ENCODE assay signal across 12 mouse cellular contexts in the genomic region with DNA sequence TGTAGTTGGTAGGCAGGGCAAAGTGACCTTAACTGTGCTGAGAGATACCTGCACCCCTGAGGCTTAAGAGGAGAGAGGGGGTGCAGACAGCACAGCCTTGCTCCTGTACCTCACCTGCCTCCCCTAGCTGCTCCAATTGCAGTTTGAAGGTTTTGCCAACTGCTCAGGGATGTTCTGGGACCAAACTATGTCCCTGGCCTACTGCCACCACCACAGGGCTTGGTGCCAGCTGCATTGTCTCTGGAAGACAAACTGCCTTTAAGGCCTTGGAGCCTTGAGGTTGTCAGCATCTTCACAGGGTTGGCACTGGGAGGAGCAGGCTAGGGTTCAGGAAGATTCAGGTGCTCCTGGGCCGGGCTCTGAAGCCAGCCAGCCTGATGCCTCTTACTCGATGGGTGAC.
DNase-seq lines count a peak whose midpoint lies in the region; ATAC-seq and TF ChIP-seq lines count a peak whose summit lies in the region.
"Had no signal": no experiment of that assay in that cellular context is flagged by ENCODE, and none has a peak within 500 bp of the region (broad histone marks: within the 10 kb centered on the region; RNA-seq: fewer than 3 reads in every experiment).

No protein-coding gene starts in this region.

- peaks cover 5% of the 10 kb centered on the region for H3K4me1 ChIP-seq in cerebellum, adult 2 months (ENCODE audit: control insufficient read depth, insufficient read depth, low read length)
- peaks cover 9% of the 10 kb centered on the region for H3K4me1 ChIP-seq in forebrain, embryonic 10.5 days
- H3K4me1 ChIP-seq: embryonic facial prominence, embryonic 15.5 days; megakaryocyte, embryonic 14.5 days; neural tube, embryonic 12.5 days had no signal

- H3K36me3 ChIP-seq in forebrain, embryonic 10.5 days (replicated peaks), result no peaks in the 10 kb centered on the region
- H3K36me3 ChIP-seq: embryonic facial prominence, embryonic 15.5 days; heart, embryonic 13.5 days; neural tube, embryonic 12.5 days had no signal

- no peak for TF ChIP-seq POLR2A in cerebellum, adult 2 months (IDR thresholded peaks at IDR 0.05; ENCODE audit: borderline replicate concordance, insufficient read depth, low read length)

- no peak overlapping the region for H3K4me3 ChIP-seq in cerebellum, adult 2 months (replicated peaks; ENCODE audit: insufficient read depth, low read depth, low read length)
- H3K4me3 ChIP-seq in forebrain, embryonic 10.5 days, result no peak overlapping the region
- H3K4me3 ChIP-seq: embryonic facial prominence, embryonic 15.5 days; heart, embryonic 13.5 days; megakaryocyte, embryonic 14.5 days; neural tube, embryonic 12.5 days had no signal

- in situ Hi-C loops in Patski (cut with MboI; ENCODE audit: low pct_unique_long_range_greater_than_20kb), result no loop called here

- DNase-seq in layer of hippocampus, postnatal 10 days (ENCODE audit: low spot score in 2 of 2), result peak; percentile 11 to 17
- no peak for DNase-seq in layer of hippocampus, adult 18-20 months (ENCODE audit: low spot score in 2 of 2)
- DNase-seq in Muller cell, postnatal 12 days (ENCODE audit: inconsistent ontology term), result peak; percentile 52
- peak; percentile 15 for DNase-seq in Patski (ENCODE audit: low read depth, low spot score)
- peak; percentile 31 to 36 for DNase-seq in cerebellum, adult 2 months
- no peak for DNase-seq in forebrain, embryonic 10.5 days (ENCODE audit: extremely low spot score, low spot score)
- DNase-seq in thymus, adult 18-20 months, result no peak
- DNase-seq: thymus, postnatal 36 days had no signal

- H3K27ac ChIP-seq in cerebellum, adult 2 months (ENCODE audit: insufficient read depth, low read length), result no peak overlapping the region
- no peak overlapping the region for H3K27ac ChIP-seq in forebrain, embryonic 10.5 days
- H3K27ac ChIP-seq: embryonic facial prominence, embryonic 15.5 days; heart, embryonic 13.5 days; neural tube, embryonic 12.5 days had no signal

- CTCF ChIA-PET in Patski (lab: Charles Lee), result interaction anchor here (0.6 to 1.6 kb wide), 4 partner anchors 9 to 63 kb away, joined by 3 read pairs; no protein-coding TSS in a partner anchor

- ATAC-seq in Patski, result no peak

- WGBS in cerebellum, adult 2 months, result 29% methylated on average over 2 of the region's 2 CpGs
- WGBS in forebrain, embryonic 10.5 days, result 83% methylated on average over 2 of the region's 2 CpGs

- no peak for TF ChIP-seq CTCF in Patski (IDR thresholded peaks at IDR 0.05)
- TF ChIP-seq CTCF in cerebellum, adult 2 months (IDR thresholded peaks at IDR 0.05; ENCODE audit: borderline replicate concordance, insufficient read depth, low read depth, low read length), result no peak

- H3K27me3 ChIP-seq in Patski, result no peaks in the 10 kb centered on the region
- no peaks in the 10 kb centered on the region for H3K27me3 ChIP-seq in cerebellum, adult 2 months (ENCODE audit: control insufficient read depth, insufficient read depth, low read length)
- H3K27me3 ChIP-seq in forebrain, embryonic 10.5 days (ENCODE audit: poor library complexity, severe bottlenecking), result no peaks in the 10 kb centered on the region
- H3K27me3 ChIP-seq: embryonic facial prominence, embryonic 15.5 days; heart, embryonic 13.5 days; megakaryocyte, embryonic 14.5 days; neural tube, embryonic 12.5 days had no signal

- POLR2A ChIA-PET in Patski (lab: Charles Lee), result no interaction called here

- no peaks in the 10 kb centered on the region for H3K9me3 ChIP-seq in forebrain, embryonic 10.5 days
- H3K9me3 ChIP-seq: embryonic facial prominence, embryonic 15.5 days; heart, embryonic 13.5 days; megakaryocyte, embryonic 14.5 days; neural tube, embryonic 12.5 days had no signal

Comparison
In these comparisons a context has a peak if more than half of its experiments do, and no peak if none do; other contexts are left out.
1. DNase-seq: peak in layer of hippocampus, postnatal 10 days (2 of 2), Muller cell, postnatal 12 days (single experiment), Patski (single experiment) and cerebellum, adult 2 months (2 of 2); none in layer of hippocampus, adult 18-20 months (0 of 2), forebrain, embryonic 10.5 days (single experiment) and thymus, adult 18-20 months (0 of 2).